Mouse (Mus musculus) midbrain, embryonic 14.5 days (tissue): Measurements from ENCODE around the gene Olfr985. TPM values are rescaled to one million over a fixed set of nuclear protein-coding genes. Genes with fewer than 3 reads are reported as not detected.

ENCODE experiments used
- ATAC-seq: fragments of 200-750 bp; cut with Nextera tagmentation; 2 replicates; pipeline ENCODE4 v1.8.0; 2017; ENCODE audit warnings: moderate number of reproducible peaks, moderate library complexity; ENCODE audit not compliant: low FRiP score, low TSS enrichment
- DNase-seq: peaks from one replicate; pipeline ENCODE4 v3.0.0-alpha.2; 2015
- H3K27ac ChIP-seq: fragments of 300-500 bp; sonication (generic); replicated peaks from 2 replicates; pipeline ENCODE4 v1.5.1; 2014; ENCODE audit warnings: mild to moderate bottlenecking, low read depth, low read length, moderate library complexity
- H3K27me3 ChIP-seq: fragments of 300-500 bp; sonication (generic); 2 replicates; pipeline ENCODE4 v1.6.1; 2014; ENCODE audit warnings: low read length, control low read depth, mixed read lengths; ENCODE audit not compliant: control insufficient read depth, insufficient read depth
- H3K36me3 ChIP-seq: fragments of 300-500 bp; sonication (generic); 2 replicates; pipeline ENCODE4 v1.6.1; 2014; ENCODE audit warnings: low read length, control low read depth; ENCODE audit not compliant: control insufficient read depth, insufficient read depth
- H3K4me1 ChIP-seq: fragments of 300-500 bp; sonication (generic); 2 replicates; pipeline ENCODE4 v1.6.1; 2014; ENCODE audit warnings: mild to moderate bottlenecking, antibody characterized with exemption, low read length, control low read depth; ENCODE audit not compliant: control insufficient read depth, insufficient read depth
- H3K4me2 ChIP-seq: fragments of 300-500 bp; sonication (generic); 2 replicates; pipeline ENCODE4 v1.6.1; 2014; ENCODE audit warnings: mild to moderate bottlenecking, low read length, moderate library complexity
- H3K4me3 ChIP-seq: fragments of 300-500 bp; sonication (generic); replicated peaks from 2 replicates; pipeline ENCODE4 v1.5.1; 2014; ENCODE audit warnings: low read depth, low read length
- H3K9ac ChIP-seq: fragments of 300-500 bp; sonication (generic); replicated peaks from 2 replicates; pipeline ENCODE4 v1.6.1; 2014; ENCODE audit warnings: mild to moderate bottlenecking, low read length, moderate library complexity
- H3K9me3 ChIP-seq: fragments of 300-500 bp; sonication (generic); 2 replicates; pipeline ENCODE4 v1.6.1; 2016; ENCODE audit warnings: low read length, control low read depth, mixed read lengths; ENCODE audit not compliant: control insufficient read depth
- WGBS: fragments of 180-500 bp; shearing (Covaris S2); extraction: QIAGEN DNeasy Blood & Tissue Kit; methylation state at CpG from one replicate; pipeline ENCODE4 v1.1.7; 2014; 5-methylcytosine and 5-hydroxymethylcytosine counted together
- polyA plus RNA-seq: library from polyadenylated mRNA; unstranded; fragments of >200 nt; fragmentation: Nextera tagmentation; extraction: Ambion mirVana; gene quantifications from 2 replicates; pipeline ENCODE4 v1.2.1, GENCODE M21; 2014

Olfr985 gene
- polyA plus RNA-seq, 1 experiment from 2014 or later = not detected

GRCm38 (mm10) chr9:40116645-40117286 lies 13.2 kb downstream of the Olfr985 start:
- no peak for ATAC-seq
- Histone ChIP-seq H3K9ac (no peak overlapping the region), H3K4me2 (no peak overlapping the region), H3K27me3 (no peaks in the 10 kb centered on the region), H3K27ac (no peak overlapping the region), H3K36me3 (no peaks in the 10 kb centered on the region), H3K9me3 (no peaks in the 10 kb centered on the region), H3K4me3 (no peak overlapping the region), H3K4me1 (no peaks in the 10 kb centered on the region)
- no peak for DNase-seq
- 67% methylated on average over 10 of the region's 10 CpGs for WGBS

GRCm38 (mm10) chr9:40114106-40114505 lies 15.9 kb downstream of the Olfr985 start, which contains the start of gene Olfr984:
Gene Olfr984 (minus strand): TSS chr9:40114206.
- no peaks in the 10 kb centered on the region for H3K36me3 ChIP-seq
- H3K27ac ChIP-seq = no peak within 1 kb of the TSS
- H3K4me2 ChIP-seq = no peak within 1 kb of the TSS
- H3K4me3 ChIP-seq = no peak within 1 kb of the TSS
- no peaks in the 10 kb centered on the region for H3K27me3 ChIP-seq
- DNase-seq = no peak
- WGBS = 76% methylated on average over 2 of the region's 2 CpGs
- H3K9me3 ChIP-seq = no peaks in the 10 kb centered on the region
- H3K9ac ChIP-seq = no peak within 1 kb of the TSS
- H3K4me1 ChIP-seq = no peaks in the 10 kb centered on the region
- ATAC-seq = no peak

- Histone ChIP-seq H3K27ac (no peak overlapping the region), H3K36me3 (no peaks in the 10 kb centered on the region), H3K27me3 (no peaks in the 10 kb centered on the region), H3K4me2 (no peak overlapping the region), H3K4me1 (no peaks in the 10 kb centered on the region), H3K4me3 (no peak overlapping the region), H3K9ac (no peak overlapping the region), H3K9me3 (no peaks in the 10 kb centered on the region)
- 67% methylated on average over 3 of the region's 3 CpGs for WGBS
- DNase-seq (no peak), ATAC-seq (no peak)
Observed at GRCm38 (mm10) chr9:40094769-40095168, 35.2 kb downstream of the Olfr985 start.

- Histone ChIP-seq H3K9ac (no peak within 1 kb of the TSS), H3K4me3 (no peak within 1 kb of the TSS), H3K9me3 (no peaks in the 10 kb centered on the region), H3K4me1 (no peaks in the 10 kb centered on the region), H3K4me2 (no peak within 1 kb of the TSS), H3K36me3 (no peaks in the 10 kb centered on the region), H3K27ac (no peak within 1 kb of the TSS), H3K27me3 (no peaks in the 10 kb centered on the region)
- ATAC-seq (no peak), DNase-seq (no peak)
- WGBS = 89% methylated on average over 2 of the region's 2 CpGs
Observed at GRCm38 (mm10) chr9:40093495-40093894, 36.5 kb downstream of the Olfr985 start, which contains the start of gene Olfr983. Gene Olfr983 (minus strand): TSS chr9:40093595.

Other genes starting within 250 kb of the Olfr985 start
- gene Olfr229, start 222.8 kb downstream of the Olfr985 start, polyA plus RNA-seq = not detected in 2 replicates
- gene Olfr974, start 192.7 kb downstream of the Olfr985 start, polyA plus RNA-seq = not detected in 2 replicates
- gene Olfr975, start 178.1 kb downstream of the Olfr985 start, polyA plus RNA-seq = not detected in 2 replicates
- not detected in 2 replicates for gene Olfr976, start 169.1 kb downstream of the Olfr985 start, polyA plus RNA-seq
- not detected in 2 replicates for gene Olfr978, start 138.1 kb downstream of the Olfr985 start, polyA plus RNA-seq
- gene Olfr979, start 126.7 kb downstream of the Olfr985 start, polyA plus RNA-seq = not detected in 2 replicates
- gene Olfr980, start 120.6 kb downstream of the Olfr985 start, polyA plus RNA-seq = not detected in 2 replicates
- gene Olfr981, start 108.7 kb downstream of the Olfr985 start, polyA plus RNA-seq = not detected in 2 replicates
- gene Olfr982, start 56.4 kb downstream of the Olfr985 start, polyA plus RNA-seq = not detected in 2 replicates
- not detected in 2 replicates for gene Olfr983, start 36.6 kb downstream of the Olfr985 start, polyA plus RNA-seq
- not detected in 2 replicates for gene Olfr984, start 16.0 kb downstream of the Olfr985 start, polyA plus RNA-seq
- not detected in 2 replicates for gene Tmem225, start 17.9 kb upstream of the Olfr985 start, polyA plus RNA-seq
- gene Olfr986, start 50.7 kb upstream of the Olfr985 start, polyA plus RNA-seq = not detected in 2 replicates
- gene Zfp202, start 62.1 kb upstream of the Olfr985 start, polyA plus RNA-seq = 11.6 and 11.7 TPM in 2 replicates
- gene Scn3b, start 139.0 kb upstream of the Olfr985 start, polyA plus RNA-seq = 142 and 154 TPM in 2 replicates